Mouse (Mus musculus) midbrain, embryonic 12.5 days (tissue): Measurements from ENCODE around the gene Dync2h1. TPM values are rescaled to one million over a fixed set of nuclear protein-coding genes. Genes with fewer than 3 reads are reported as not detected.

Experiments used
- ATAC-seq: fragments of 200-750 bp; cut with Nextera tagmentation; 2 replicates; pipeline ENCODE4 v1.8.0; 2017; ENCODE audit warnings: low read depth, moderate TSS enrichment, moderate library complexity; ENCODE audit not compliant: low FRiP score
- H3K27ac ChIP-seq: fragments of 300-500 bp; sonication (generic); replicated peaks from 2 replicates; pipeline ENCODE4 v1.5.1; 2016; ENCODE audit warnings: mild to moderate bottlenecking
- H3K27me3 ChIP-seq: fragments of 300-500 bp; sonication (generic); 2 replicates; pipeline ENCODE4 v1.6.1; 2016; ENCODE audit warnings: mild to moderate bottlenecking
- H3K36me3 ChIP-seq: fragments of 300-500 bp; sonication (generic); 2 replicates; pipeline ENCODE4 v1.6.1; 2016
- H3K4me1 ChIP-seq: fragments of 300-500 bp; sonication (generic); 2 replicates; pipeline ENCODE4 v1.6.1; 2016
- H3K4me2 ChIP-seq: fragments of 300-500 bp; sonication (generic); replicated peaks from 2 replicates; pipeline ENCODE4 v1.6.1; 2016; ENCODE audit warnings: mild to moderate bottlenecking, moderate library complexity
- H3K4me3 ChIP-seq: fragments of 300-500 bp; sonication (generic); 2 replicates; pipeline ENCODE4 v1.5.1; 2016; ENCODE audit warnings: mild to moderate bottlenecking
- H3K9ac ChIP-seq: fragments of 300-500 bp; sonication (generic); replicated peaks from 2 replicates; pipeline ENCODE4 v1.6.1; 2016; ENCODE audit warnings: mild to moderate bottlenecking, moderate library complexity
- H3K9me3 ChIP-seq: fragments of 300-500 bp; sonication (generic); 2 replicates; pipeline ENCODE4 v1.6.1; 2016; ENCODE audit warnings: mild to moderate bottlenecking
- WGBS: fragments of 180-500 bp; shearing (Covaris S2); methylation state at CpG from one replicate; pipeline ENCODE4 v1.1.7; 2016; 5-methylcytosine and 5-hydroxymethylcytosine counted together
- polyA plus RNA-seq: library from polyadenylated mRNA; unstranded; fragments of >200 nt; fragmentation: Nextera tagmentation; extraction: Ambion mirVana; gene quantifications from 2 replicates; pipeline ENCODE4 v1.2.1, GENCODE M21; 2016

The Dync2h1 gene
- polyA plus RNA-seq, 1 experiment from 2014 or later: 31.9 TPM

DNA sequence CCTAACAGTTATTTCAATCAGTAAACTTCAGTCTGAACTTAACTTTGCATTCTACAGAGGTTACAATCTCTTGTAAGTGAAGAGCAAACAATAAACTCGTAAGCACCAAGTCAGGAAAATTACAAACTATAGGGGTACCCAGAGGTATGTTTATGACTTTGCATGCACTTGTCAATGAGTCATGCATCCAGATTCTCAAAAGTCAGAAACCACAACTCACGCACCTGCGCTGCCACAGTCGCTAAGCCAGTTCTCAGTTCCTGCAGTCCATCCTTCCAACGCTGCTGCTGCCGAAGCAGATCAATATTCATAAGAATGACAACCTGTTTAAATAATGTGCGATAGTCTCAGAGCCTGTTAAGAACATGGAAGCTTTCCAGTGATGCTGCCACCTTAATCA is 25.6 kb downstream of the Dync2h1 start:
- 96% methylated on average over 7 of the region's 7 CpGs for WGBS
- Histone ChIP-seq H3K4me1 (no peaks in the 10 kb centered on the region), H3K36me3 (peaks cover 53% of the 10 kb centered on the region), H3K4me3 (no peak overlapping the region), H3K4me2 (no peak overlapping the region), H3K9ac (no peak overlapping the region), H3K27me3 (no peaks in the 10 kb centered on the region), H3K9me3 (no peaks in the 10 kb centered on the region), H3K27ac (no peak overlapping the region)
- no peak for ATAC-seq

DNA sequence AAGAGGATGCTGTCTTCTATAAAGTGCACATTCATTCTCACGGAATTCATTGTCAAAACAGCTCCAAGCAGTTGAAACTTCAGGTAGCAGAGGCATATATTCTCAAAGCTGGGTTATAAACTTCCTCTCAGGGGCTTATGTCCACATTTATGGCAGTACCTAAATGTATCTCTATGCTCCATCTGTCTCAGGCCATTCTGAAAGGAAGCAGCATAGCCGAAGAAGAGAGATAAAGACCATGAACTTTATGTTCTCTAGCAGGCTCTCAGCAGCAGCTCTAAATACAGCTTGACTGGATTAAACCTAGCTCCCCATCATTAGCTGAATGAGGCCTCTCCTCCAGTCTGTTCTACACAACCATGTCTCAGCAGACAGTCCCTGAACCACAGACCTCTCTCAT is 29.9 kb downstream of the Dync2h1 start:
- Histone ChIP-seq H3K4me2 (no peak overlapping the region), H3K27ac (no peak overlapping the region), H3K4me1 (no peaks in the 10 kb centered on the region), H3K9ac (no peak overlapping the region), H3K36me3 (peaks cover 45% of the 10 kb centered on the region), H3K27me3 (no peaks in the 10 kb centered on the region), H3K9me3 (no peaks in the 10 kb centered on the region), H3K4me3 (no peak overlapping the region)
- 86% methylated on average over 2 of the region's 2 CpGs for WGBS
- no peak for ATAC-seq

DNA sequence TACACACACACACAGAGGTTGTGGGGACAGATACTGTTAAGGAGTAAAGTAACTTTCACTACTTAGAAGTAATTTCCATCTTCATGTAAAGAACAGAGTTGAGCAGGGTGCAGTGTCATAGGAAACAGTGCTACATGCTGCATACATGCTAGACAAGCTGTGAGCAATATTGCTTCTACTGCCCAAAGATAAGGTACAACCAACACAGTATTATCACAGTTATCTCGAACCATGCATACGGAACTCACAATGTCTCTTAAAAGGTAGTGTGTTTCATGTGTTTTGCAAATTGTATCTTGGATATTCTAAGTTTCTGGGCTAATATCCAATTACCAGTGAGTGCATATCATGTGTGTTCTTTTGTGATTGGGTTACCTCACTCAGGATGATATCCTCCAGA is 61.4 kb downstream of the Dync2h1 start:
- 96% methylated on average over 2 of the region's 2 CpGs for whole genome bisulfite sequencing
- ATAC-seq: no peak

DNA sequence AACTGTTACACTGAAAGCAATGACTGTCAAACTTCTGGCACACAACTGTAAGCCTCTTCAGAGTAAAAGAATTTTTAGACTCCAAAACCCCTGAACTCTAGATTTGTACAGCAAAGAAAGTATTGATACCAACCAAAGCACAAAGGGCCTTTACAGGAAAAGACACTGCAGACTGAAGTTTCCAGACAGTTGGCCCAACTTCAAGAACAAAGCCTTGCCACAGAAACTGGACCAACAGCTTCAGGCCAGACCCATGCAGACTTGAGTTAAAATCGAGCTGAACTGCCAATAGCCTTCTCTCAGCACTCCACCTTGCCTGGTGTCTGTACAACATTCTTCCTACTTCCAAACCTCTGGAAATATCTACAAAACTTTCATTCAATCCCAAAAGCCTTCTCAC is 74.1 kb downstream of the Dync2h1 start:
- Histone ChIP-seq H3K36me3 (0 out of 2 replicates have a peak, but pooled peaks cover 3% of the 10 kb centered on the region), H3K4me2 (no peak overlapping the region), H3K27ac (no peak overlapping the region), H3K4me3 (no peak overlapping the region), H3K4me1 (no peaks in the 10 kb centered on the region), H3K9ac (no peak overlapping the region), H3K9me3 (no peaks in the 10 kb centered on the region), H3K27me3 (no peaks in the 10 kb centered on the region)
- ATAC-seq: no peak
- WGBS: 76% methylated on average over 1 of the region's 1 CpGs

More for the DNA sequence above, 61.4 kb downstream of the Dync2h1 start:
- H3K9ac ChIP-seq: no peak overlapping the region
- H3K4me2 ChIP-seq: no peak overlapping the region
- H3K4me1 ChIP-seq: no peaks in the 10 kb centered on the region
- no peak overlapping the region for H3K27ac ChIP-seq
- H3K4me3 ChIP-seq: no peak overlapping the region
- no peaks in the 10 kb centered on the region for H3K9me3 ChIP-seq
- 0 out of 2 replicates have a peak, but pooled peaks cover 4% of the 10 kb centered on the region for H3K36me3 ChIP-seq
- no peaks in the 10 kb centered on the region for H3K27me3 ChIP-seq

DNA sequence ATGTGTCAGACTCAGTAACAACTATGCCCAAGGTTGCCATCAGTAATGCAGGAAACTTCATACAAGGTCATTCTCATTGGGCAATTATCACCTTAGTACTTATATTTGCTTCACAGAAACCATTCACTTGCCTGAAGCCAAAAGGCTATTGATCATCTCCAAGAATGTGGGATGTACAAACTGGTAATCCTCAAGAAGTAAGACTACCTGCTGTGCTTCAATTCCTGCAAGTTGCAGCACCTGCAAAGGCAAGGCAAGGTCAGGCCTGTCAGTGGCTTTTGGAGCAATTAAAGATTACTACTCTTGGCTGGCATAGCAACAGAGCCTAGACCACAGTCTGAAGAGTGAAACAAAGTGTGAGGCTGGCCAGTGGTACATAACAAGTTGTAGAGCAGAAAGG is 82.9 kb downstream of the Dync2h1 start:
- ATAC-seq: no peak

DNA sequence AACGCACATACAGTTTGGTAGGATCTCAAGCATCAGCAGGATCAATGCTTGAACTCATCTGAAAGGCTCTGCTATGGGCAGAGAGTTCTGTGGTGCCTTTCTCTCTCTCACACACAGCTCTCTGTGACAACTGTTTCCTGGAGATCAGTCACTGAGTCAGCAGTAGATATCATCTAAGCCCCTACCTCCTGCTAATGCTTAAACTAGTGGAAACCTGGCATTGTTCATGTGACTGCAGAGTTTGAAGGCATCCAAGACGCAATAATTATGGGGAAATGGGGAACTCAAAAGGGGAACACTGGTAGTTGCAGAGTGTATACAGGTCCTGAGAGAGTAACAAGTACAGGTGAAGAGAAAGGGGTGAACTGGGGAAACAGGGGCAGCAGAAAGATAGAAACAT is 109.6 kb downstream of the Dync2h1 start:
- Histone ChIP-seq H3K27ac (no peak overlapping the region), H3K9me3 (no peaks in the 10 kb centered on the region), H3K9ac (no peak overlapping the region), H3K36me3 (peaks cover 31% of the 10 kb centered on the region), H3K4me3 (no peak overlapping the region), H3K4me2 (no peak overlapping the region), H3K27me3 (no peaks in the 10 kb centered on the region), H3K4me1 (no peaks in the 10 kb centered on the region)
- WGBS: 94% methylated on average over 2 of the region's 2 CpGs
- ATAC-seq: no peak

More for the DNA sequence above, 82.9 kb downstream of the Dync2h1 start:
- Histone ChIP-seq H3K4me1 (no peaks in the 10 kb centered on the region), H3K4me3 (no peak overlapping the region), H3K4me2 (no peak overlapping the region), H3K27me3 (no peaks in the 10 kb centered on the region), H3K36me3 (peaks cover 14% of the 10 kb centered on the region; the same call in 1 of the 2 replicates), H3K27ac (no peak overlapping the region), H3K9ac (no peak overlapping the region), H3K9me3 (no peaks in the 10 kb centered on the region)

DNA sequence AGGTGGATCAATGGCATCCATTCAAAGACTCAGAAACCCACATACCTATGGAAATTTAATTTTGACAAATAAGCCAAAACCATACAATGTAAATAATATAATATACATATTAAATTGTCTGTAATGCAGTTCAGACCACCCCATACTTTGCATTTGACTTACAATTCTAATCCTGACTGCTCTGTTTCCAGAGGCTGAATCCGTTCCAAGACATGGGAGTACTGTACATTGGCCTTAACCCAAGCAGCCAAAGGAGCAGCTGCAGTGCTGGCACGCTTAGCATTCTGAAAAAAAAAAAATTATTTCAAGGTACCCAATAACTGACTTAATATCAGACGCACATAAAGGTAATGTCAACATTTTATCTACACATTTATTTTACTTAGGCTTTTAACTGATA is 113.4 kb downstream of the Dync2h1 start:
- peaks cover 16% of the 10 kb centered on the region; the same call in 1 of the 2 replicates for H3K36me3 ChIP-seq
- 92% methylated on average over 3 of the region's 3 CpGs for whole genome bisulfite sequencing
- no peak overlapping the region for H3K4me3 ChIP-seq

DNA sequence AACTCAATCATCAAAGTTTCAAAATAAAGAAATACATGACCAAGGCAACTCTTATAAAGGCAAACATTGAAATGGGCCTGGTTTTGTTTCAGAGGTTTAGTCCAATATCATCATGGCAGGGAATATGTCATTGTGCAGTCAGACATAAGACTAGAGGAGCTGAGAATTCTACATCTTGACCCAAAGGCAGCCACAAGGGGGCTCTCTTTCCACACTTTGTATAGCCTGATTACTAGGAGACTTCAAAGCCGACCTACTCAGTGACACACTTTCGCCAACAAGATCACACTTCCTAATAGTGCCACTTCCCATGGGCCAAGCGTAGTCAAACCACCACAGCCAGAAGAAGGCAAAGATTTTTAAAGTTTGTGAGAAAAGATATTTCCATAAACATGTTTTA is 133.7 kb downstream of the Dync2h1 start:
- H3K9ac ChIP-seq: no peak overlapping the region
- H3K4me2 ChIP-seq: no peak overlapping the region
- no peaks in the 10 kb centered on the region for H3K9me3 ChIP-seq
- no peak for ATAC-seq
- H3K36me3 ChIP-seq: peaks cover 20% of the 10 kb centered on the region; the same call in 1 of the 2 replicates
- WGBS: 78% methylated on average over 3 of the region's 3 CpGs
- H3K4me3 ChIP-seq: no peak overlapping the region
- H3K27ac ChIP-seq: no peak overlapping the region
- H3K4me1 ChIP-seq: no peaks in the 10 kb centered on the region
- no peaks in the 10 kb centered on the region for H3K27me3 ChIP-seq

More for the DNA sequence above, 113.4 kb downstream of the Dync2h1 start:
- Histone ChIP-seq H3K4me1 (no peaks in the 10 kb centered on the region), H3K27me3 (no peaks in the 10 kb centered on the region), H3K9ac (no peak overlapping the region), H3K4me2 (no peak overlapping the region), H3K27ac (no peak overlapping the region), H3K9me3 (no peaks in the 10 kb centered on the region)
- ATAC-seq: no peak

DNA sequence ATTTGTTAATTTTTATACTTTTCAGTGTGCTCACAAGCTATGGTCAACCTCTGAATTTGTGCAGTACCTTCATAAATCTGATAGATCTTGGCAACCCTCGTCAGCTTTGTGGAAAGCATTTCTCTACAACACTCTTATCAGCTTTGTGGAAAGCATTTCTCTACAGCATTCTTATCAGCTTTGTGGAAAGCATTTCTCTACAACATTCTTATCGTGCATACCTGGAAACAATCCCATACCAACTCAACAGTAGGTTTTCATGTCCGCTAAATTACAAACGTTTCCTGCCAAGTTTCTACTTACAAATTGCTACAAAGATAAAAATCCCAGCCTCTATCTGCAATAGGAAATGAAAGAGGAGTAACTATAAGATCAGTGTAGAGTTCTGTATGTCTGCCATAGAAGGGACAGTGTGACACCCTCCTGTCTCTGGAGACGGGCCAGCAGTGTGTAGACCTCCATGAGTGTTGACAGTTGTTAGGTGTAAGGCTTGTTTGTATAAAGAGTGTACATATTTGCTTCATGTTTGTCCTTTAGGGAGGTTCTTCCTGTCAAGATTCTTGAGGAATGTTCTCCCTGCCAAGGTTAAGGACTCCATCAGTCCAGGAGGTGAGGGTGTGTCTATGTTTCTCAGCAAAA is 141.5 kb downstream of the Dync2h1 start:
- Histone ChIP-seq H3K36me3 (peaks cover 27% of the 10 kb centered on the region), H3K4me2 (no peak overlapping the region), H3K9ac (no peak overlapping the region), H3K27ac (no peak overlapping the region), H3K4me3 (no peak overlapping the region), H3K4me1 (no peaks in the 10 kb centered on the region), H3K9me3 (no peaks in the 10 kb centered on the region), H3K27me3 (no peaks in the 10 kb centered on the region)
- no peak for ATAC-seq
- 93% methylated on average over 5 of the region's 5 CpGs for WGBS

DNA sequence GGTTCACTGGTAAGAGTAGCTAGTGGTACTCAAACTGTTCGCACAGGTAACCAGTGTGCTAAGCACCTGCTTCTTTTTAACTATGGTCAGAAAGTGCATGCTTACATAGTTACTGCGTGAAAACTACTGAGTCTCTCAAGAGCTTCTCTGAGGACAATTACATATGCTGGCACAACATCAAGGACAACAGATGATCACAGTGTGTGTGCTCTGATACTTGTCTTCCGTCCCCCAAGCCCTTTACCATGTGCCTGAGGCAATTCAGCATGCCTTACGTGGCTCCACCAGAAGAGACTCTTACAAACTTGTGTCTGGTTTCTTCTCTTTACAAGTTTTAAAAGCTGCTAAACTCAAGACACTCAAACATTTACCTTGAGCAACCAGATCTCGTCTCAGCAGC is 143.0 kb downstream of the Dync2h1 start:
- no peak overlapping the region for H3K9ac ChIP-seq
- no peak overlapping the region for H3K4me3 ChIP-seq
- WGBS: 90% methylated on average over 5 of the region's 5 CpGs
- ATAC-seq: no peak
- no peak overlapping the region for H3K27ac ChIP-seq
- no peaks in the 10 kb centered on the region for H3K4me1 ChIP-seq
- H3K36me3 ChIP-seq: peaks cover 24% of the 10 kb centered on the region
- H3K4me2 ChIP-seq: no peak overlapping the region
- no peaks in the 10 kb centered on the region for H3K27me3 ChIP-seq
- no peaks in the 10 kb centered on the region for H3K9me3 ChIP-seq

DNA sequence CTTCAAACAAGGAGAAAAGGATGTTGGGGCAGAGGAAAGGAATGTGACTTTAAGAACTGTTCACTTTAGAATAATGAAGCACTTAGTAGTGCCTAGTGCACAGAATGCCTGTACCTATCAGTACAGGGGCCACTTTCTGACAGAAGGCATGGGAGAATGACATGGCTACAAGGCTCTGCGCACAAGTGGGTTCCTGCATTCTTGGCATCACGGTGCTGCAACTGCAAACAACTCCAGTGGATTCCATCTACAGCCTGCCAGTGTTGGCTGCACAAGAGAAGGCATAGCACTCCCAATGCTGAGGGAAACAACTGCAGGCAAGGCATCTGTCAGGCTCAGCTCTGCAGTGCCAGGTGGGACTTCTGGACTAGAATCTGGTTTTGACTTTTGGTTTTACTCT is 151.7 kb downstream of the Dync2h1 start:
- no peaks in the 10 kb centered on the region for H3K4me1 ChIP-seq
- no peak overlapping the region for H3K9ac ChIP-seq
- no peaks in the 10 kb centered on the region for H3K27me3 ChIP-seq
- ATAC-seq: no peak
- no peak overlapping the region for H3K27ac ChIP-seq
- no peak overlapping the region for H3K4me2 ChIP-seq
- 95% methylated on average over 2 of the region's 2 CpGs for WGBS
- H3K4me3 ChIP-seq: no peak overlapping the region
- H3K9me3 ChIP-seq: no peaks in the 10 kb centered on the region
- peaks cover 32% of the 10 kb centered on the region for H3K36me3 ChIP-seq

DNA sequence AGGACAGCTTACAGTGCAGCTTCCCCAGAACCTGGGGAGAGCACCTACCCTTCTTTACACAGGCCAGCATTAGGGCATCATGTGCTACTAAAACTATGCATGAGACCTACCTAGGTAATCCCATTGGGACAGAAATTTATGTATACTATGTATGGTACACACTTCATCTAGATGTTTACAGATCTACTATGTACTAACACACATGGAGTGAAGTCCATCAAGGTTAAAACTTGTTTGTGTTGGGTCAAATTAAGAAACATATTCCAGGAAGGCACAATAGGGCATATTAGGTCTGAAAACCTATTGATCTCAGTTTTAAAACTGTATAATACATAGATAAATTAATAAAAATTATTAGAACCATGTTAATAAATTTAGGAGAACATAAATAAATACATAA is 168.6 kb downstream of the Dync2h1 start:
- 0 out of 2 replicates have a peak, but pooled peaks cover 9% of the 10 kb centered on the region for H3K36me3 ChIP-seq
- H3K4me3 ChIP-seq: no peak overlapping the region
- no peak for ATAC-seq
- no peak overlapping the region for H3K27ac ChIP-seq
- no peaks in the 10 kb centered on the region for H3K27me3 ChIP-seq
- H3K9me3 ChIP-seq: no peaks in the 10 kb centered on the region
- H3K9ac ChIP-seq: no peak overlapping the region
- no peaks in the 10 kb centered on the region for H3K4me1 ChIP-seq
- no peak overlapping the region for H3K4me2 ChIP-seq

DNA sequence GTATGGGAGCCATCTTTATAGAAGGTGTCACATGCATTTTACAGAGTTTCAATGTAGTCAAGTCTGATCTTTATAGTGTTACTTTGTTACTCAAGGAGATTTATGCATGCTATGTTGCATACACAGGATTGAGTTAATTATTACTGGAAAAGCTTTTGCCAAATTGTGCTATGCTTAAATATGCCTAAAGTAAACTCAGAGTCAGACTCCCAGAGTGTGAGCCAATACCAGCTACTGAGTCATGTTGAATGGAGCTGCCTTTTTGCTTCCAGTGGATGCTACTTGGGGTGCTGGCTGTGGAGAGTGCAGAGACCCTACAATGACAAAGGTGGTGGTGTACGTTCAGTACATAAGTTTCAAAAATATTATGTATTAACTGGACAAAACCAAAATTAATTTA is 169.5 kb downstream of the Dync2h1 start:
- 93% methylated on average over 1 of the region's 1 CpGs for WGBS
- no peak overlapping the region for H3K4me3 ChIP-seq

More for the DNA sequence above, 169.5 kb downstream of the Dync2h1 start:
- Histone ChIP-seq H3K27ac (no peak overlapping the region), H3K4me2 (no peak overlapping the region), H3K27me3 (no peaks in the 10 kb centered on the region), H3K9ac (no peak overlapping the region), H3K9me3 (no peaks in the 10 kb centered on the region), H3K4me1 (no peaks in the 10 kb centered on the region), H3K36me3 (0 out of 2 replicates have a peak, but pooled peaks cover 9% of the 10 kb centered on the region)
- no peak for ATAC-seq
